Mouse (Mus musculus): ENCODE measurements around the gene Timmdc1.

DNA sequence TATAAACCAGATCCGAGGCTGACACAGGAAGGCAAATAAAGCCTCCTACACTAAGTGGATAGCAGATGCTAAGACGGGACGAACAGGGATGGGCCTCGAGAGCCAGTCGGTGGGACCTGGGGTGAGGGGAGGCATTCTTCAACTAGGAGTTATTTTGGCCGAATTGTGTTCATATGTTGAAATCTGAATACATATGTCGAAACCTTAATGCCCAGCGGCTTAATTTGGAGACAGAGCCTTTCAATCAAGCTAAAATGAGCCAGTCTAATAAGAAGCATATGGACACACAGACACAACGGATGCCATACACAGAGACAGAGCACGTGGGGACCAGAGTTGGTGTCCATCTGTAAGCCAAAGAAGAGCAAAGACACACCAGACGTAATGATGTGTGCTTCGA is 74.0 kb downstream of the Timmdc1 start:
- TF ChIP-seq EP300 (IDR thresholded peaks at IDR 0.05; ENCODE audit: low read depth): no peak
- no peak for TF ChIP-seq CTCF (IDR thresholded peaks at IDR 0.05; ENCODE audit: low read depth)

Measured in heart, postnatal 0 days (tissue).